Mouse (Mus musculus) megakaryocyte, adult 5-6 weeks (primary cell): ENCODE data around the gene Txnrd1. TPM values are rescaled to one million over a fixed set of nuclear protein-coding genes. Genes with fewer than 3 reads are reported as not detected.

ENCODE experiments used
- ATAC-seq: 2 replicates; pipeline ENCODE4 v1.8.0; 2016; ENCODE audit warnings: mild to moderate bottlenecking, inconsistent platforms; ENCODE audit not compliant: poor library complexity, severe bottlenecking
- total RNA-seq, 2 experiments: library from RNA; stranded (forward) in 1 of 2; stranded (reverse) in 1 of 2; fragments of 153-499, 151-499 nt in 1 of 2; fragments of 221-1000, 200-1000 nt in 1 of 2; gene quantifications; 2 replicates each; pipeline versions ENCODE4 v1.2.3 to v1.2.4; 2015 to 2017

Txnrd1 gene
- total RNA-seq, 2 experiments from 2014 or later, result 29.6 to 59.5 TPM

DNA sequence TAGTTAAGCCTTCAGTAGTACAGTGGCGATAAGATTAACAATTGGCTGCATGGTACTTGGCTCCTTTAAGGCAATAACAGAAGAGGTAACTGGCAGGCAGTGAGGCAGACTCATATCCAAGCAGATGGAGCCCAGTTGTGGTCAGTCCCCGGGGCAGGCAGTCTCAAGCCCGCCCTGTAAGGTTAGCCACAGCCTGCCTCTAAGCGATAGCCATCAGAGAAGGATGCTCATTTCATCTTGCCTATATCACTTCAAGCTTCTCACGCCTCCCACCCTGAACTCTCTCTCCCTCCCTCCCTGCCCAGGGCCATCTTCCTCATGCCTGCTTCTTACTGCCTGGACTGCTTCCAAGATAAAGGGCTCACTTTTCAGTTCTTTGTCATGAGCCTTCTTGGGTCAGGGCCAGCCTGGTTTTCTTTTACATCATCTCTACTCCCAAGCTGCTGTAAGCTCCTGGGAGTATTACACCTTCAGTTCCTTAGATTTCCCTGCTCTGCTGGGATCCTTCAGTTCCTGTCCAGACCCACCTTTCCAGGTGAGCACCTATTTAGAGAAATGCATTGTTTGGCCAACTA is 29.4 kb downstream of the Txnrd1 start:
- no peak for ATAC-seq

GRCm38 (mm10) chr10:82863827-82864226 is 30.1 kb downstream of the Txnrd1 start:
- no peak for ATAC-seq

- peak; percentile 82 for ATAC-seq
Measured at GRCm38 (mm10) chr10:82866356-82866755, 32.6 kb downstream of the Txnrd1 start, which contains the start of gene Eid3. Eid3 (plus strand) TSS chr10:82866626.

- ATAC-seq, result peak; percentile 65
Measured at GRCm38 (mm10) chr10:82866832-82867231, 33.1 kb downstream of the Txnrd1 start.

- no peak for ATAC-seq
Measured at GRCm38 (mm10) chr10:82868418-82869086, 34.8 kb downstream of the Txnrd1 start.

GRCm38 (mm10) chr10:82875446-82875845 is 41.7 kb downstream of the Txnrd1 start:
- ATAC-seq, result no peak

- peak; percentile 56; the same call in 1 of the 2 replicates for ATAC-seq
Measured at GRCm38 (mm10) chr10:82876076-82876796, 42.5 kb downstream of the Txnrd1 start.

DNA sequence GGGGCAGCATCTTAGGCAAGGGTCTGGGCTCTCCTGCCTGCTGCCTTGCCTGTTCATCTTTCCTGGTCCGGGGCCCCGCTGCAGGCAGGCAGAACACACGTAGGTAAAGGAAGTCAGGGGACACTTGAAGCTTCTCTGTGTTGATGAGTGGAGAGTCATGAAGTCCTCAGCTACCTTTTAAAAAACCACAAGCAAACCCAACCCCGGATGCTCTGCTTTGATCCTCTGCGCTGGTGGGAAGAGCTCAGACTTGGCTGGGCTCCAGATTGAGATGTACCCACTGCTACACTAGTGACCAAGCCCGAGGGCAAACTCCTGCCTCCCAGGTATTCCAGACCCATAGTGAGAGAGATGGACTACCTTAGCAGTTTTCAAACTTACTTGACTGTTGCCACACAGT is 53.6 kb downstream of the Txnrd1 start:
- peak; percentile 33 for ATAC-seq

DNA sequence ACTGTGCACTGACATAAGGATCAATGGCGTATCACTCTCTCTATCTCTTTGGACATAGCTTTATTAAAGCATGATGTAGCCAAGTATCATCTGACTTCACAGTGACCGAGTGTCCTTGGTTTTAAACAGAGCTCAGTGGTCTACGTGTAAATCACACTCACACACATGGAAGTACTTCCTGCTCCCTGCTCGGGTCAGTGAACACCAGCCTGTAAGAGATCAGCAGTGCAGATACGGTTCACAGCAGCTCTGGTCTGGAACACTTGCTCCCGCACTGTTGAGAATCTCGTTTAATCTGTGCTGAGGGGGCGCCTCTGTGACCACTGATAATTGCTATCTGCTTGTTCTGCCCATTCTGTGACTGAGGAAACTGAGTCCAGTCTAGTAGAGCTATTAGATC is 54.8 kb downstream of the Txnrd1 start:
- no peak for ATAC-seq

GRCm38 (mm10) chr10:82889447-82889973 is 55.8 kb downstream of the Txnrd1 start:
- ATAC-seq, result peak; percentile 48

DNA sequence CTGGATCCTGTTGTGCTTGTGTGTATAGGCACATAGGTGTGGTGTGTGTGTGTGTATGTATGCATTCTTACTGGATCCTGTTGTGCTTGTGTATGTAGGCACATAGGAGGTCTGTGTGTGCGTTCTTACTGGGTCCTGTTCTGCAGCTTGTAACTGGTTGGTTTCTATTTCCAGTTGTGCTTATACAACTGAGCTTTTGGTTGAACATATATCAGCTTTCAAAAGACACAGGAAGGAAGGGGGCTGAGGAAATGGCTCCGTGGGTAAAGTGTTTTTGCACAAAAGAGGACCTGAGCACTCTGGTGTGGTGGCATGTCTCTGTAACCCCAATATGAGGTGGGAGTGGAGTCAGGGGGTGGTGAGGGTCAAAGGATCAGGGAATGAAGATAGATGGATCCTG is 57.2 kb downstream of the Txnrd1 start:
- ATAC-seq, result peak; percentile 33

DNA sequence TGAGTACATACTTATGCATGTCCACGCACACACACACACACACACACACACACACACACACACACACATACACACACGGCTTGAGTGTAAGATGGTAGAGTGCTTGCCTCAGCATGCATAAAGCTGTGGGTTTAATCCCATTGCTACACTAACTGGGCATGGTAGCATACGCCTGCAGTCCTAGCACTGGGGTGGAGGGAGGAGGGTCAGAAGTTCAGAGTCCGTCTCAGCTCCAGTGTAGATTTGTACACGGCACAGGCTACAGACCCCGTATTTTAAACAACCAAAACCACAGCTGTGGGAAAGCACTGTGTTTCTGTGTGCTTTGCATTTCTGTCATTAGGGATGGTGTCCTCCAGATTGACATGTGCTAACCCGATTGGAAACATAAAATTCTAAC is 57.7 kb downstream of the Txnrd1 start:
- no peak for ATAC-seq

DNA sequence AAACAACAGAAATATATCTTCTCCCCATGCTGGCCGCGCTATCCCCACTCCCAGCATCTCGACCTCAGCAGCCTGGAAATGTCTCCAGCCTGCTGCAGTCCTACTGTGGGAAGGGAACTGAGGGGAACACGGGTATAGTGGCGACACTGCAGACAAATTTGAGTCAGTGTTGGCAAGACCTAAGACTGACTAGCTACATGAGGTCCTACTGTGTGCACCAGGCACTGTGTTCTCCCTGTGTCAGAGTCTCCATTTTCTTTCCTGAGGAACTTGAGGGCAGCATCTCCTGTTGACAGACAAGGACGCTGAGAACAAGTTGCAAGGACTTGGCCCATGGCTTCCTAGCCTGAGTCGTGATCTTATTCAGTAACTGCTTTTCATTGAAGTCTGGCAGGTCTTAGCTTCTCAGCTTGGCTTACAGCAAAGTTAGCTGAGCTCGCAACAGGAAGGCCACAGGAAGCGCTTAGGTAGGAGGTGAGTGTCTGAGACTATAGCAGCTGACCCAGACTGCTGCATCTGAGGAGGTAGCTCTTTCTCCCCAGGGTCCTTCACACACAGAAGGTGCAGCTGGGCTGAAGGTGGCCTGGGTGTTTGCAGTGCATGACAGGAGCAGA is 58.8 kb downstream of the Txnrd1 start:
- ATAC-seq, result 0 out of 2 replicates have a peak, but pooled peaks have one; percentile 13

DNA sequence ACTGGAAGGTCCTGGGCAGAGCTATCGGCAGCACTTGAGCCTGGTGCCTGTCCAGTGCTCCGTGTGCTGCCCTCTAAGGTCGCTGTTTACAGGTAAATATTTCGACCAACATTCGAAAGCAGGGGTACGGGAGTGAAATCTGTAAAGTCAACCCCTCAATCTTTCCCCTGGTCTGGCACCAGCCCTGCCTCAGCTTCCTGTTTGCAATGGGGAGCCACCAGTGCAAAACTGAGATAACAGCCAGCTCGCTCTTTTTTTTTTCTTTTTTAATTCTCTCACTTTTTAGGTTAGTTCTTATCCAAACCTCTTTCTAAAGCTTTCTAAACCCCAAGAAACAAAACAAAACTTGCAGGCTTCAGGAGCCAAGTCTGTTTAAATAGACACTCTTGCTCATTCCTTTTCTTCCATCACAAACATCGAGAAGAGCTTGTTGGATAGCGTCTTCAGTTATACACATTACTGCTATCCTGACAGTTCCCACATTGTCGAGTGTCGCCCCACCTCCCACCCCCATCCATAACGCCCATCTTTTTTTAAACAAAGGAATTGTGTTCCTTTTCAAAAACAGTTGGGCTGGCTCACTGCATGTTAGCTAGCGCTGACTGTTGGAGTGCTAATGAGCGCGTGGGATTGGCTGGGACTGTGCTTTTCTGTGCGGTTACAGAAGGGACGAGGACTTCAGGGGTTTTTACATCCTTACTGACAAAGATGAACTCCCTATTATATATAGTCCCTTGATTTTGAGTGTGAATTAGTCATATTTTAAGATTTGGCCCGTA is 60.3 kb downstream of the Txnrd1 start:
- no peak for ATAC-seq

GRCm38 (mm10) chr10:82897936-82898335 is 64.2 kb downstream of the Txnrd1 start:
- ATAC-seq, result no peak

- ATAC-seq, result no peak
Measured at GRCm38 (mm10) chr10:82898893-82899292, 65.1 kb downstream of the Txnrd1 start.

DNA sequence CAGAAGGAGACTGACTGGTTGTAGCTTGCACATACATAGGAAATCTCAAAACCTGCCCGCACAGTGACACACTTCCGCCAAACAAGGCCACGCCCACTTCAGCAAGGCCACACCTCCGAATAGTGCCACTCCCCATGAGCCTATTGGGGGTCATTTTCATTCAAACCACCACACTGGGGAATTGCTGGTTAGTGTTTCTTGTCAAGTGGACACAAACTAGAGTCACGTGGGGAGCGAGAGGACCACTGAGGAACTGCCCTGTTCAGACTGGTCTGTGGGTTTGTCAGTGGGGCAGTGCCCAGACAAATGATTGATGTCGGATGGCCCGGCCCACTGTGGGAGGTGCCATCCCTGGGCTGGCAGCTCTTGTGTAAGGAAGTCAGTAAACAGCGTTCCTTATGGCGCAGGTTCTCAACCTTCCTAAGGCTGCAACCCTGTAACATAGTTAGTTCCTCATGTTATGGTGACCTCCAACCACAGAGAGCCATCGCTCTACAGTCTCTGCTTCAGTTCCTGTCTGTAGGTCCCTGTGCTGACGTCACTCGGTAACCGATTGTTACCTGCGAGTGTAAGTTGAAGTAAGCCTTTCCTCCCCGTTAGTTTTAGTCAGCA is 66.2 kb downstream of the Txnrd1 start:
- ATAC-seq, result peak; percentile 82

- no peak for ATAC-seq
Measured at GRCm38 (mm10) chr10:82900546-82900945, 66.8 kb downstream of the Txnrd1 start.

- peak; percentile 72 for ATAC-seq
Measured at GRCm38 (mm10) chr10:82901436-82901835, 67.7 kb downstream of the Txnrd1 start.

DNA sequence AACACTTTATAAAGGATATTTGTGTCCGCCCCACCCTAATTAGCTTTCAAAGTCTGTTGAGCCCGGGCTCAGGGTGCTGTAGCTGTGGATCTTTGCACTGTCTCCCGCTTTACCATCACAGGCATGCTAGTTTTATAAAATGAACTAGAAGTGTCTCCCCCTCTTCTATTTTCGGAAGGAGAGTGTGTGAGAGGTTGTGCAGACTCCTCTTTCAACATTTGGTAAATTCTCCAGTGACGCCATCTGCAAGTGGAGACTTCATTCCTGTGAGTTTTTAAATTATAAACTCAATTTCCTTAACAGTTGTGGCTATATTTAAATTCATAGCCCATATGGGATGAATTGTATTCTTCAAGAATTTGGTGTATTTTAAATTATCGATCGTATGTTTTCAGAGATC is 74.8 kb downstream of the Txnrd1 start:
- ATAC-seq, result no peak
